Mouse (Mus musculus) CD4-positive helper T cell, adult 2 months (primary cell): ENCODE measurements at regions not wholly inside any gene's neighbourhood (a gene's known extent, or its start where the extent isn't known, plus 50 kb on each side); places are given as distances from the start of the nearest gene placed in this dataset.

Source experiments
- DNase-seq: peaks from one replicate; pipeline ENCODE4 v3.0.0-alpha.2; 2012; ENCODE audit warnings: low read depth, missing footprints, low spot score

DNA sequence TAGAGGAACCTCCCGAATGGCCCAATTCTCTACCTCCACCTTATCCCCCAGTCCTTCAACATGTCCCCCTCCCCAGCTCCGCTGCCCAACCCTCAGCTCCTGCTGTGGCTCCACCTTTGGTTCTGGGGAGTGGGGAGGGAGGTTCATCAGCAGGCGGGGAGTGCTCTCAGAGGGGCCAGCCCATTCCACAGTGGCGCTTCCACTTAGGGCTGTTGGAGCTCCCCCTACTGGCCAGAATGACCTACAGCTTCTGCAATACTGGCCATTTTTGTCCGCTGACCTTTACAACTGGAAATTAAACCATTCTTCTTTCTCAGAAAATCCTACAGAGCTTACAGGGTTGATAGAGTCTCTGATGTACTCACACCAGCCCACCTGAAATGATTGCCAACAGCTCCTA lies 508.0 kb upstream of the Klhl4 start:
- DNase-seq: peak; percentile 9

GRCm38 (mm10) chrX:113993118-113993517 lies 481.0 kb upstream of the Klhl4 start:
- no peak for DNase-seq

DNA sequence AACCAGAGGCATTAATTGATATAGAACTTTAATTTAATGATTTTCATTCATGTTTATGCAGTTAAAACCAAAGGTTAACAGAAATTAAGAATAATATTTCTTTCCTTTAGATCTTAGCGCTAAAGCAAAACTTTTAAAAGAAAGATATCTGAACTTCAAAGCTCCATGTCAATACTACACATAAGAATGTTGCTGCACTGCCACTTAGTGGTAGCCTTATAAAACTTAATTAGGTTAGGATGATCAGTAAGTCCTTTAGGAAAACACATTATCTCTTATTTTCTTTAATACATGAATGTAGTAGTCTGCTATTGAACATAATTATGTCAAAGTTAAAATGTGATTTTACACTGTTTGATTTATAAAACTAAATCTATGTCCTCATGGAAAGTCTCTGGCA lies 432.9 kb upstream of the Klhl4 start:
- peak; percentile 21 for DNase-seq
